Mouse (Mus musculus) midbrain, embryonic 12.5 days (tissue): ENCODE results near the gene Ptprm. TPM values are rescaled to one million over a fixed set of nuclear protein-coding genes. Genes with fewer than 3 reads are reported as not detected.

ENCODE experiments used
- ATAC-seq: fragments of 200-750 bp; cut with Nextera tagmentation; 2 replicates; pipeline ENCODE4 v1.8.0; 2017; ENCODE audit warnings: low read depth, moderate TSS enrichment, moderate library complexity; ENCODE audit not compliant: low FRiP score
- H3K27ac ChIP-seq: fragments of 300-500 bp; sonication (generic); replicated peaks from 2 replicates; pipeline ENCODE4 v1.5.1; 2016; ENCODE audit warnings: mild to moderate bottlenecking
- H3K27me3 ChIP-seq: fragments of 300-500 bp; sonication (generic); 2 replicates; pipeline ENCODE4 v1.6.1; 2016; ENCODE audit warnings: mild to moderate bottlenecking
- H3K36me3 ChIP-seq: fragments of 300-500 bp; sonication (generic); 2 replicates; pipeline ENCODE4 v1.6.1; 2016
- H3K4me1 ChIP-seq: fragments of 300-500 bp; sonication (generic); 2 replicates; pipeline ENCODE4 v1.6.1; 2016
- H3K4me2 ChIP-seq: fragments of 300-500 bp; sonication (generic); replicated peaks from 2 replicates; pipeline ENCODE4 v1.6.1; 2016; ENCODE audit warnings: mild to moderate bottlenecking, moderate library complexity
- H3K4me3 ChIP-seq: fragments of 300-500 bp; sonication (generic); 2 replicates; pipeline ENCODE4 v1.5.1; 2016; ENCODE audit warnings: mild to moderate bottlenecking
- H3K9ac ChIP-seq: fragments of 300-500 bp; sonication (generic); replicated peaks from 2 replicates; pipeline ENCODE4 v1.6.1; 2016; ENCODE audit warnings: mild to moderate bottlenecking, moderate library complexity
- H3K9me3 ChIP-seq: fragments of 300-500 bp; sonication (generic); 2 replicates; pipeline ENCODE4 v1.6.1; 2016; ENCODE audit warnings: mild to moderate bottlenecking
- WGBS: fragments of 180-500 bp; shearing (Covaris S2); methylation state at CpG from one replicate; pipeline ENCODE4 v1.1.7; 2016; 5-methylcytosine and 5-hydroxymethylcytosine counted together
- polyA plus RNA-seq: library from polyadenylated mRNA; unstranded; fragments of >200 nt; fragmentation: Nextera tagmentation; extraction: Ambion mirVana; gene quantifications from 2 replicates; pipeline ENCODE4 v1.2.1, GENCODE M21; 2016

Ptprm gene
- polyA plus RNA-seq, 1 experiment from 2014 or later: 11.8 TPM

DNA sequence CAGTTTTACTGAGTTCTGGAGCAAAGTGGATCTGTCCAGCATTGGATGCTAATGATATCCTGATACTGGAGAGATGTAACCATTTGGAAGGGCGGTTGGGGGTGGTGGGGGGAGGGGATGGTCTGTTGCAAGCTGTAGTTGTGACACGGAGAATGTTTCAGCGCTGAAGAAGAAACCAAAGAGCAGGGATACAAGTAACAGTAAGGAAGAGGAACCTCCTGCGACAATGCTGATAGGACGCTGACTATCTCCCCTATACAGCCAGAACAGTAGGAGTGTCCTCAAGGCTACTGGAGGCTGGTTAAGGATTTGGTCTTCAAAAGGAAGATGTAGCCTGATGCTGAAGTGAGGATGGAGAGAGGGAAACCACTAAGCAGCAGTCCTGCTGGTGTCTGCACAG lies 160.5 kb downstream of the Ptprm start:
- no peak for ATAC-seq
- H3K36me3 ChIP-seq: no peaks in the 10 kb centered on the region
- H3K27me3 ChIP-seq: no peaks in the 10 kb centered on the region
- H3K27ac ChIP-seq: no peak overlapping the region
- no peak overlapping the region for H3K9ac ChIP-seq
- no peak overlapping the region for H3K4me3 ChIP-seq
- no peaks in the 10 kb centered on the region for H3K4me1 ChIP-seq
- WGBS: 57% methylated on average over 5 of the region's 5 CpGs
- H3K9me3 ChIP-seq: no peaks in the 10 kb centered on the region
- H3K4me2 ChIP-seq: no peak overlapping the region

DNA sequence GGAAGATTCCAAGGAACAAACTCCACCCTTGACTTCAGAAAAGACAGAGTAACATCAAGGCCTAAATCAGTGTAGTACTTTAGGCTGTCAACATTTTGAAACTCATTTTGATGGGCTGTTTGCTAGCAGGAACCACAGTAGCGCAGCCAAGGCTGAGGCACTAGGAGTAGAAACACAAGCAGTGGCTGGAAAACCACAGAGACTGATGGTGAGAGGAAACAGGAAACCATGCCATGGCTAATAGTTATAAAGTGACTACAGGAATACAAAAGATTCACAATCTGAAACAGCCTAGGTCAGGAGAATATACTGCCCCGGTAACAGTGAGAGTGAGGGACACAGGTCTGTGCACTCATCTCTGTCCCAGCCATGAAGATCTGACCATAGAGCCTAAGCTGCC lies 165.7 kb downstream of the Ptprm start:
- H3K27ac ChIP-seq: no peak overlapping the region
- H3K27me3 ChIP-seq: no peaks in the 10 kb centered on the region
- no peaks in the 10 kb centered on the region for H3K36me3 ChIP-seq
- no peak overlapping the region for H3K4me2 ChIP-seq
- ATAC-seq: no peak
- no peaks in the 10 kb centered on the region for H3K9me3 ChIP-seq
- 100% methylated on average over 2 of the region's 2 CpGs for WGBS
- no peak overlapping the region for H3K4me3 ChIP-seq
- no peak overlapping the region for H3K9ac ChIP-seq
- no peaks in the 10 kb centered on the region for H3K4me1 ChIP-seq

DNA sequence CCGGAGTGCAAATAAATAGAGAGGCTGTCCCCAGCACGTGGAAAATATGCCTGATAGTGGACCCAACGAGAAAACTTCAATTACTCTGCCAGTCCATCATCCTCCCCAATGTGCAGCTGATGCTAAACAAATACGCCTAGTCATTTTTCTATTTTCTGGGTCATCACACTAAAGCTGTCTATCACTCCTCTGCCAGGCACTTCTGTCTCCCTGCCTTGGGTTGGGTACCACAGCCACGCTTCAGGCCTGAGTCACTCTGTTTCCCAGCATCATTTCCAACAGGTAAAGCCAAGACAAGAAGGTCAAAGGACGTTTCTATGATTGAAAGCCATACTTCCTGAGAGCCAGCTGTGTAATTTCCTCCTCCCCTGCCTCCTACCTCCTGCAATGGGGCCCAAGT lies 167.4 kb downstream of the Ptprm start:
- H3K9me3 ChIP-seq: no peaks in the 10 kb centered on the region
- H3K27me3 ChIP-seq: no peaks in the 10 kb centered on the region
- no peaks in the 10 kb centered on the region for H3K36me3 ChIP-seq
- H3K27ac ChIP-seq: no peak overlapping the region
- ATAC-seq: no peak
- no peaks in the 10 kb centered on the region for H3K4me1 ChIP-seq
- H3K4me2 ChIP-seq: no peak overlapping the region
- WGBS: 68% methylated on average over 6 of the region's 6 CpGs
- H3K9ac ChIP-seq: no peak overlapping the region
- H3K4me3 ChIP-seq: no peak overlapping the region

DNA sequence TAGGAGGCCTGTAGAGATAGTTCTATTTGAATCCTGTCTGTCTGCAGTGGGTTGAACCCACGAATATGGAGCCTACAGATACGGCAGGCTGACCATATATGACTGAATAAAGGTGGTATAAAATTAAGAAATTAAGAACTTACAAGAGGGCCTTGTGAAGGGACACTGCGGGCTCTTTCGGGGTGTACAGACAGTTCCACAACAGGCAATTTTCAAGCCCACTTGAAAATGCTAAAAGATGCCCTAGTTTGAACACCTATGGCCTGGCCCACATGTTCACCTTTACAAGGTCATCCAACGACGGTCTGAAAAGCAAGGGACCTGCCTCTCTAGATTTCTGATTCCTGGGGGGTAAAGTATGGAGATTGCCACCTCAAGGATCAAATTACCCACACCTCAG lies 168.3 kb downstream of the Ptprm start:
- WGBS: 89% methylated on average over 6 of the region's 6 CpGs
- no peak for ATAC-seq
- H3K9ac ChIP-seq: no peak overlapping the region

DNA sequence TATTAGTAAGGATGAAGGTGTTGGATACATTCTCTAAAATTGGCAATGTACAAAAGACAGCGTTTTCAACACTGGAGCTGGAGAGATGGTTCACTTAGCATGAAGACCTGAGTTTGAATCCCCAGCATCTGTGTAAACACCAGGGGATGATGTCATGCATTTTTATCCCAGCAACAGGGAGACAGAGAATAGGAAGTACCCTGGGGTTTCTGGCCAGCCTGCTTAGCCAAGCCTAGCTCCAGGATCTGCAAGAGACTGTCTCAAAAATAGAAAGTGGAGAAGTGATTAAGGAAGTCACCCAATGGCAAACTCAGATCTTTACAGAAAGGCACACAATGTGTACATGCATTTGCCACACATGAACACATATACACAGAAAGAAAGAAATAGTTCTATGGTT lies 174.8 kb downstream of the Ptprm start:
- Histone ChIP-seq H3K9me3 (peaks cover 6% of the 10 kb centered on the region; the same call in 1 of the 2 replicates), H3K27me3 (no peaks in the 10 kb centered on the region), H3K36me3 (no peaks in the 10 kb centered on the region), H3K27ac (no peak overlapping the region), H3K4me1 (no peaks in the 10 kb centered on the region), H3K9ac (no peak overlapping the region), H3K4me3 (no peak overlapping the region), H3K4me2 (no peak overlapping the region)
- no peak for ATAC-seq
- WGBS: 92% methylated on average over 1 of the region's 1 CpGs

More for the DNA sequence above, 168.3 kb downstream of the Ptprm start:
- Histone ChIP-seq H3K4me3 (no peak overlapping the region), H3K27ac (no peak overlapping the region), H3K27me3 (no peaks in the 10 kb centered on the region), H3K4me2 (no peak overlapping the region), H3K4me1 (no peaks in the 10 kb centered on the region), H3K9me3 (no peaks in the 10 kb centered on the region), H3K36me3 (no peaks in the 10 kb centered on the region)

DNA sequence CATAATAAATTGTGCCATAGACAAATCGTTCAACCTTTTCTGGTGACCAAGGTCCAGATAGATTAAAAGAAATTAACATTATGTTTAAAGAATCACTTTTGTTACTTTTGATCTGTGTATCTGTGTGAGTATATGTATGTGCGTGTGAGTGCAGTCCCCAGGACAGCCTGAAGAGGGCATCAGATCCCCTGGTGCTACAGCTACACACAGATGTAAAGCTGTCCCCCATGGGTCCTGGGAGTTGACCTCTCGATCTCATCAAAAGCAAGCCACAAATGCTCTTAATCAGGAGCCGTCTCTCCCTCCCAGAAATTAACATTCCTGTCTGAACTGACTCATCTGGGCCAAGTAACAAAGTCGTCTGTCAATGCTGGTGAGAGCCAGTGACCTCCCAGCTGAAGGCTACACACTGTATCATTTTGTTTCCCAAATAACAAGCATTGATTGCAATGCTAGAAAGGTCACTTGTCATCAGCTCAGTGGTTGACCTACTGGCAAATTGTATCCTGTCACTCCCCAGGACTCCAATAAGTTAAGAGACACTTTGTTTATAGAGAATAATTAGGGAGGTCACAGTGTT lies 175.5 kb downstream of the Ptprm start:
- 84% methylated on average over 5 of the region's 5 CpGs for WGBS
- no peak overlapping the region for H3K4me2 ChIP-seq
- H3K4me1 ChIP-seq: no peaks in the 10 kb centered on the region
- no peaks in the 10 kb centered on the region for H3K27me3 ChIP-seq
- H3K36me3 ChIP-seq: no peaks in the 10 kb centered on the region
- no peak overlapping the region for H3K9ac ChIP-seq
- H3K4me3 ChIP-seq: no peak overlapping the region
- peaks cover 6% of the 10 kb centered on the region; the same call in 1 of the 2 replicates for H3K9me3 ChIP-seq
- H3K27ac ChIP-seq: no peak overlapping the region
- no peak for ATAC-seq

DNA sequence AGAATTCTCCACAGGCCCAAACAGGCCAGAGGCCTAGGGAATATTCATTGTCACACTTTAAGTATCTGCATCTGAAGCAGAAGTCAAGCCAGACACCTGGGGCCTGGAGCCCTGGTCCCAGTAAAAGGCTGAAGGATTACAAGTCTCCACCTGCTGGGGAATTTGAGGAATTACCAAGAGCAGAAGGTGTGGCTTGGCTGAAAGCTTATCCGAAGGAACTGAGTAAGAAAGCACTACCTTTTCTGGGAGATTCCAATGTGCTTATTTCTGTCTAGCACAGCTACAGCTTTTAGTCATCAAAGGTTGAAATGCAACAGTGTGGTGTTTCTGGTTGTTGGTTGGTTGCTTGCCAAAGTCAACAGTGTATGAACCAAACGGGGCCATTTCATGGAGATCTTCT lies 178.4 kb downstream of the Ptprm start:
- H3K36me3 ChIP-seq: no peaks in the 10 kb centered on the region
- H3K4me2 ChIP-seq: no peak overlapping the region
- H3K4me1 ChIP-seq: no peaks in the 10 kb centered on the region
- H3K9me3 ChIP-seq: peaks cover 6% of the 10 kb centered on the region; the same call in 1 of the 2 replicates
- WGBS: 53% methylated on average over 2 of the region's 2 CpGs
- H3K4me3 ChIP-seq: no peak overlapping the region
- H3K27ac ChIP-seq: no peak overlapping the region
- H3K27me3 ChIP-seq: no peaks in the 10 kb centered on the region
- H3K9ac ChIP-seq: no peak overlapping the region
- ATAC-seq: no peak

DNA sequence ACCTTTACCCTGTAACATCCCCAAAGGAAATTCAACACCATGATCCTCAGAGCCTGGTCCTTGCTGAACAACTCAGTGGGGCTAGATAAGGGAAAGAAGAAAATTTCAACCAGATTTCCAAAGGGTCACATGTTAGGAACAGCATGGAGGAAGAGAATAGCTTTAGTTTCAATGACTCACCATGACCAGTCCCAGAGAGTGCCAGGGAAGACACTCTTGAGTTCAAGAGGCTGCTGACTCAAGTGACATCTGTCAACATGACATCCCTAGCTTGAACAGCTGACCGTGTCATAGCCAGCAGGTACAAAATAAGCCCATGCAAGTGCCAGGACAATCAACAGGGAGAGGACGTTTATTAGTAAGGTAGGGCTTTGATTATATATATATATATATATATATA lies 182.9 kb downstream of the Ptprm start:
- WGBS: 89% methylated on average over 2 of the region's 2 CpGs
- no peaks in the 10 kb centered on the region for H3K27me3 ChIP-seq

DNA sequence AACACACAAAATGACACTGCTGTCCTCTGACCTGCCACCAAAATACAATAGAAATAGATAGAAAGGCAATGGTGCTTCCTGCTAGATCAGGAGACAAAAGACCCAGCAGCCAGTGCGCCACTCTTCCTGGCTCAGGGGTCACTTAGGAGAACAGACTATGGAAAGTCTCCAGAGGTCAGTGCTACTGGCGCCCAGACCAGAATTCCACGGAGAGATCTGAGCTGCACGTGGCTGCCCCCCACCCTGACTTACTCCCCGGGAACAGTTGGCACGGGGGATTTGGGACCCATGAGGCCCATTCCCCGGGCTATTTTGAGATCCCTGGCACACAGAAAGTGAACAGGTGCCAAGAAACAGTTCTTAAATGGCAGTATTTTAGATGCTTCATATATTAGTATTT lies 183.6 kb downstream of the Ptprm start:
- no peak overlapping the region for H3K9ac ChIP-seq
- whole genome bisulfite sequencing: 75% methylated on average over 7 of the region's 7 CpGs
- no peak overlapping the region for H3K4me3 ChIP-seq
- H3K4me1 ChIP-seq: no peaks in the 10 kb centered on the region
- no peaks in the 10 kb centered on the region for H3K36me3 ChIP-seq
- H3K27ac ChIP-seq: no peak overlapping the region
- no peak overlapping the region for H3K4me2 ChIP-seq
- H3K9me3 ChIP-seq: no peaks in the 10 kb centered on the region
- ATAC-seq: no peak
- H3K27me3 ChIP-seq: no peaks in the 10 kb centered on the region

More for the DNA sequence above, 182.9 kb downstream of the Ptprm start:
- no peak overlapping the region for H3K4me2 ChIP-seq
- no peaks in the 10 kb centered on the region for H3K4me1 ChIP-seq
- no peaks in the 10 kb centered on the region for H3K9me3 ChIP-seq
- no peak for ATAC-seq
- H3K36me3 ChIP-seq: no peaks in the 10 kb centered on the region
- no peak overlapping the region for H3K27ac ChIP-seq
- no peak overlapping the region for H3K4me3 ChIP-seq
- no peak overlapping the region for H3K9ac ChIP-seq

DNA sequence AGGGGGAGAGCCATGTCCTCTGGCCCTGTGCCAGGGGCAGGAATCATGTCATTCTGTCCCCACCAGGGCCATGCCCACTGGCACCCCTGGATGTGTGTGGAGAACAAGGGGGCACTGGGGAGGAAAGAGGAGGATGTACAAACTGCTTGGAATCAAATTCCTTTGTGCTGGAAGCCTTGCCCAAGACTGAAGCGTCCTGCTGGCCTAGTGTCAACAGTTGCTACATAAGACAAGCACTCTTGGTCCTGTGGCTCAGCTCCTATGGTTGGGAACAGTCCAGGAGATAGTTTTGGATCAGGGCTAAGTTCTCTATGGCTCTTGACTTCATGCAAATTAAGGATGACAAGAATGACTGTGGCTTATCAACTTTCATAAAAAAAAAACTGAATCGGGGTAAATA lies 188.4 kb downstream of the Ptprm start:
- WGBS: 88% methylated on average over 2 of the region's 2 CpGs
- Histone ChIP-seq H3K36me3 (no peaks in the 10 kb centered on the region), H3K9ac (no peak overlapping the region), H3K9me3 (no peaks in the 10 kb centered on the region), H3K27me3 (no peaks in the 10 kb centered on the region), H3K4me3 (no peak overlapping the region), H3K4me2 (no peak overlapping the region), H3K27ac (no peak overlapping the region), H3K4me1 (no peaks in the 10 kb centered on the region)
- no peak for ATAC-seq

DNA sequence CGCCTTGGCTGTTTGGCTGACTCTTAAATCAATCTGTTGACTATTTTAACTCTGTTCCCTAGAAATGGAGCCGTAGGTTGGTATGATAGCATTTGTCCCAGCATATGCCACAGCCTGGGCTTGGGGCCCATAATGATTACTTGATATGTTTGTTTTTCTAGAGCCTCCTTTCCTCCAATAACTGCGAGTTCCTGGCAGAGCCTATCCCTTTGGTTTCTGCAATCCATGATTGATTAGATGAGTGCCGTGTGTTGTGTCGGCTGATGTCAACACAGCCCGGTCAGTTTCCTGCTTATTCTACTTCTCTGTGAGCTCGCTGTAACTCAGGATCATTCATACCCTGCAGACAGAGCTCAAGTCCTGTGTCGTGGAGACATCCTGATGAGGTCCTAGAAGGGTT lies 194.6 kb downstream of the Ptprm start:
- Histone ChIP-seq H3K4me1 (no peaks in the 10 kb centered on the region), H3K36me3 (no peaks in the 10 kb centered on the region), H3K4me2 (no peak overlapping the region), H3K9ac (no peak overlapping the region), H3K27me3 (no peaks in the 10 kb centered on the region), H3K9me3 (no peaks in the 10 kb centered on the region), H3K4me3 (no peak overlapping the region), H3K27ac (no peak overlapping the region)
- no peak for ATAC-seq
- WGBS: 91% methylated on average over 8 of the region's 8 CpGs

DNA sequence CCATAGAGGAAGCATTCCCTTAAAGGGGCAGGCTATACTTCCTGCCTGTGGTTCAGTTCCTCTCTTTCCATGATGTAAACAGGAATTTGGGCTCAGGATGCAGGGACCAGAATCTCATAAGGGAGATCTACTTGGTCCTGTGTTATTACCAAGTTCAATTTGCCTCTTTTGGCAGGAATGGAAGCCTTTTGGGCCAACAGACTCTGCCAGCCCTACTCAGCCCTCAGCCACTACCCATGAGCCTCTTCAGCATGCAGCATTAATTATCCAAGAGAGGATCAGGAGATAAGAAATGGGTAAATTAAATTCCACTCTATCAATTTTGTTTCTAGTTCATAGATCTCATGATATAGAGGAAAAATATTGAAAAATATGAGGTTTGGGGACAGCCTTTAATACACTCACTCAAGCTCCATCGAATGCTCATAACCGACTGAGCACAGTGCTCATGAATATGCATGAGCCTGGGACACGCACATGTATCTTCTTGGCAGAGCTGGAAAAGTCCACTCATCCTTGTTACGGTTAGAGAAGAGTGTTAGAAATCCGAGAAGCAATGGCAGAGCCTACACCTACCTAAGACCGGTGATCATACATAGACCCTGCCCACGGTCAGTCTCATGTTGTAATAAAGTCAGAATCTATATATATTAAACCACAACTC lies 197.0 kb downstream of the Ptprm start:
- Histone ChIP-seq H3K4me1 (no peaks in the 10 kb centered on the region), H3K4me2 (no peak overlapping the region), H3K4me3 (no peak overlapping the region), H3K9me3 (no peaks in the 10 kb centered on the region), H3K9ac (no peak overlapping the region), H3K27ac (no peak overlapping the region), H3K27me3 (no peaks in the 10 kb centered on the region), H3K36me3 (no peaks in the 10 kb centered on the region)
- ATAC-seq: no peak
- WGBS: 69% methylated on average over 7 of the region's 7 CpGs

DNA sequence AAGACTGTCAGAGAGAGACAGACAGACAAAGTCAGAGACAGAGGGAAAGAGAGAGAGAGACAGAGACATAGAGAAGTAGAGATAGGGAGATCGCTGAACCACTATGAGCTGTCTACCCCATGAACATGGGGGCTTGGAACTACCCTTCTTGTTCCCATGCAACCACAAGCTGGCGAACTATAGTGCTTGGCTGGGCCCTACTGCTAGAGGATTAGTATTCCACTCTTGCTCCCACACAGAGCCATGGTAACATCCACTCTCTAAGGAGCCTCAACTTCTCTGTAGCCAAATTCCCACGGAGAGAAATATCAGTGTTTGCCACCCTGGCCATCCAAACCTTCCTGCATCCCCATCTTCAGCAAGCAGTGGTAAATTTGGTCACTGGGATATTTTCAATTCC lies 202.0 kb downstream of the Ptprm start:
- Histone ChIP-seq H3K4me1 (no peaks in the 10 kb centered on the region), H3K27me3 (no peaks in the 10 kb centered on the region), H3K27ac (no peak overlapping the region), H3K9me3 (no peaks in the 10 kb centered on the region), H3K9ac (no peak overlapping the region), H3K4me2 (no peak overlapping the region), H3K36me3 (no peaks in the 10 kb centered on the region), H3K4me3 (no peak overlapping the region)
- no peak for ATAC-seq
- 80% methylated on average over 3 of the region's 3 CpGs for WGBS
